Mouse (Mus musculus): ENCODE measurements around the gene Chrnb1. TPM values are rescaled to one million over a fixed set of nuclear protein-coding genes. Genes with fewer than 3 reads are reported as not detected.

The Chrnb1 gene
- polyA plus RNA-seq, 1 experiment from 2014 or later = 3.6 TPM

Other genes with a start within 250 kb of the Chrnb1 start
- gene Dnah2, start 246.8 kb downstream of the Chrnb1 start, polyA plus RNA-seq (2014; fragmentation: Nextera tagmentation; extraction: Ambion mirVana) = 1.5 and 2.1 TPM in 2 replicates
- gene Efnb3, start 235.7 kb downstream of the Chrnb1 start, polyA plus RNA-seq (2014; fragmentation: Nextera tagmentation; extraction: Ambion mirVana) = 11.2 and 11.3 TPM in 2 replicates
- gene Wrap53, start 215.7 kb downstream of the Chrnb1 start, polyA plus RNA-seq (2014; fragmentation: Nextera tagmentation; extraction: Ambion mirVana) = 40.2 and 40.9 TPM in 2 replicates
- 200 and 215 TPM in 2 replicates for gene Trp53, start 215.6 kb downstream of the Chrnb1 start, polyA plus RNA-seq (2014; fragmentation: Nextera tagmentation; extraction: Ambion mirVana)
- 5.2 and 6.0 TPM in 2 replicates for gene Atp1b2, start 190.0 kb downstream of the Chrnb1 start, polyA plus RNA-seq (2014; fragmentation: Nextera tagmentation; extraction: Ambion mirVana)
- gene Shbg, start 178.0 kb downstream of the Chrnb1 start, polyA plus RNA-seq (2014; fragmentation: Nextera tagmentation; extraction: Ambion mirVana) = 0.14 TPM in 1 of 2 replicates, not detected in the other
- 15.0 and 19.4 TPM in 2 replicates for gene Sat2, start 173.9 kb downstream of the Chrnb1 start, polyA plus RNA-seq (2014; fragmentation: Nextera tagmentation; extraction: Ambion mirVana)
- 24.3 and 30.9 TPM in 2 replicates for gene Fxr2, start 163.0 kb downstream of the Chrnb1 start, polyA plus RNA-seq (2014; fragmentation: Nextera tagmentation; extraction: Ambion mirVana)
- gene Sox15, start 140.6 kb downstream of the Chrnb1 start, polyA plus RNA-seq (2014; fragmentation: Nextera tagmentation; extraction: Ambion mirVana) = not detected in 2 replicates
- gene Mpdu1, start 133.3 kb downstream of the Chrnb1 start, polyA plus RNA-seq (2014; fragmentation: Nextera tagmentation; extraction: Ambion mirVana) = 25.9 and 28.0 TPM in 2 replicates
- 5.5 and 7.6 TPM in 2 replicates for gene Cd68, start 129.8 kb downstream of the Chrnb1 start, polyA plus RNA-seq (2014; fragmentation: Nextera tagmentation; extraction: Ambion mirVana)
- gene Eif4a1, start 123.5 kb downstream of the Chrnb1 start, polyA plus RNA-seq (2014; fragmentation: Nextera tagmentation; extraction: Ambion mirVana) = 959 and 1,000 TPM in 2 replicates
- gene Senp3, start 113.9 kb downstream of the Chrnb1 start, polyA plus RNA-seq (2014; fragmentation: Nextera tagmentation; extraction: Ambion mirVana) = 106 and 108 TPM in 2 replicates
- gene Tnfsf13, start 110.2 kb downstream of the Chrnb1 start, polyA plus RNA-seq (2014; fragmentation: Nextera tagmentation; extraction: Ambion mirVana) = 0.24 and 0.42 TPM in 2 replicates
- 3.6 and 4.3 TPM in 2 replicates for gene Tnfsf12, start 100.1 kb downstream of the Chrnb1 start, polyA plus RNA-seq (2014; fragmentation: Nextera tagmentation; extraction: Ambion mirVana)
- 1.2 and 1.5 TPM in 2 replicates for gene Tnfsfm13, start 99.8 kb downstream of the Chrnb1 start, polyA plus RNA-seq (2014; fragmentation: Nextera tagmentation; extraction: Ambion mirVana)
- 51.4 and 56.5 TPM in 2 replicates for gene Polr2a, start 37.3 kb downstream of the Chrnb1 start, polyA plus RNA-seq (2014; fragmentation: Nextera tagmentation; extraction: Ambion mirVana)
- 0.18 TPM in 1 of 2 replicates, not detected in the other for gene Slc35g3, start 34.0 kb downstream of the Chrnb1 start, polyA plus RNA-seq (2014; fragmentation: Nextera tagmentation; extraction: Ambion mirVana)
- gene Zbtb4, start 30.0 kb downstream of the Chrnb1 start, polyA plus RNA-seq (2014; fragmentation: Nextera tagmentation; extraction: Ambion mirVana) = 1.1 and 1.2 TPM in 2 replicates
- gene Fgf11, start 5.9 kb upstream of the Chrnb1 start, polyA plus RNA-seq (2014; fragmentation: Nextera tagmentation; extraction: Ambion mirVana) = 0.92 and 0.97 TPM in 2 replicates
- 2.1 and 2.8 TPM in 2 replicates for gene Tmem102, start 9.7 kb upstream of the Chrnb1 start, polyA plus RNA-seq (2014; fragmentation: Nextera tagmentation; extraction: Ambion mirVana)
- gene Gm39566, start 19.4 kb upstream of the Chrnb1 start, polyA plus RNA-seq (2014; fragmentation: Nextera tagmentation; extraction: Ambion mirVana) = not detected in 2 replicates
- gene Spem2, start 22.5 kb upstream of the Chrnb1 start, polyA plus RNA-seq (2014; fragmentation: Nextera tagmentation; extraction: Ambion mirVana) = not detected in 2 replicates
- gene Spem1, start 26.2 kb upstream of the Chrnb1 start, polyA plus RNA-seq (2014; fragmentation: Nextera tagmentation; extraction: Ambion mirVana) = 0.27 TPM in 1 of 2 replicates, not detected in the other
- gene Nlgn2, start 41.8 kb upstream of the Chrnb1 start, polyA plus RNA-seq (2014; fragmentation: Nextera tagmentation; extraction: Ambion mirVana) = 8.2 and 9.1 TPM in 2 replicates
- 294 and 335 TPM in 2 replicates for gene Tmem256, start 42.6 kb upstream of the Chrnb1 start, polyA plus RNA-seq (2014; fragmentation: Nextera tagmentation; extraction: Ambion mirVana)
- gene Plscr3, start 50.4 kb upstream of the Chrnb1 start, polyA plus RNA-seq (2014; fragmentation: Nextera tagmentation; extraction: Ambion mirVana) = 90.0 and 102 TPM in 2 replicates
- 1.1 and 1.9 TPM in 2 replicates for gene Tnk1, start 62.8 kb upstream of the Chrnb1 start, polyA plus RNA-seq (2014; fragmentation: Nextera tagmentation; extraction: Ambion mirVana)
- gene Tmem95, start 82.1 kb upstream of the Chrnb1 start, polyA plus RNA-seq (2014; fragmentation: Nextera tagmentation; extraction: Ambion mirVana) = not detected in 2 replicates
- 3.2 and 3.5 TPM in 2 replicates for gene Kctd11, start 85.5 kb upstream of the Chrnb1 start, polyA plus RNA-seq (2014; fragmentation: Nextera tagmentation; extraction: Ambion mirVana)
- 0.56 and 0.60 TPM in 2 replicates for gene Acap1, start 99.6 kb upstream of the Chrnb1 start, polyA plus RNA-seq (2014; fragmentation: Nextera tagmentation; extraction: Ambion mirVana)
- 17.6 and 20.7 TPM in 2 replicates for gene 2810408A11Rik, start 105.0 kb upstream of the Chrnb1 start, polyA plus RNA-seq (2014; fragmentation: Nextera tagmentation; extraction: Ambion mirVana)
- gene Neurl4, start 105.1 kb upstream of the Chrnb1 start, polyA plus RNA-seq (2014; fragmentation: Nextera tagmentation; extraction: Ambion mirVana) = 11.5 and 13.8 TPM in 2 replicates
- gene Gps2, start 117.9 kb upstream of the Chrnb1 start, polyA plus RNA-seq (2014; fragmentation: Nextera tagmentation; extraction: Ambion mirVana) = 76.2 and 81.8 TPM in 2 replicates
- gene Eif5a, start 126.0 kb upstream of the Chrnb1 start, polyA plus RNA-seq (2014; fragmentation: Nextera tagmentation; extraction: Ambion mirVana) = 2,030 and 2,067 TPM in 2 replicates
- 5.5 and 6.6 TPM in 2 replicates for gene Ybx2, start 139.9 kb upstream of the Chrnb1 start, polyA plus RNA-seq (2014; fragmentation: Nextera tagmentation; extraction: Ambion mirVana)
- 20.2 and 20.5 TPM in 2 replicates for gene Slc2a4, start 152.2 kb upstream of the Chrnb1 start, polyA plus RNA-seq (2014; fragmentation: Nextera tagmentation; extraction: Ambion mirVana)
- 17.1 and 22.0 TPM in 2 replicates for gene Cldn7, start 168.8 kb upstream of the Chrnb1 start, polyA plus RNA-seq (2014; fragmentation: Nextera tagmentation; extraction: Ambion mirVana)
- gene Ctdnep1, start 185.2 kb upstream of the Chrnb1 start, polyA plus RNA-seq (2014; fragmentation: Nextera tagmentation; extraction: Ambion mirVana) = 26.2 and 26.5 TPM in 2 replicates
- 156 and 157 TPM in 2 replicates for gene Elp5, start 186.6 kb upstream of the Chrnb1 start, polyA plus RNA-seq (2014; fragmentation: Nextera tagmentation; extraction: Ambion mirVana)
- 474 and 509 TPM in 2 replicates for gene Gabarap, start 195.2 kb upstream of the Chrnb1 start, polyA plus RNA-seq (2014; fragmentation: Nextera tagmentation; extraction: Ambion mirVana)
- gene Phf23, start 199.8 kb upstream of the Chrnb1 start, polyA plus RNA-seq (2014; fragmentation: Nextera tagmentation; extraction: Ambion mirVana) = 57.7 and 58.0 TPM in 2 replicates
- 34.9 and 35.7 TPM in 2 replicates for gene Dvl2, start 204.7 kb upstream of the Chrnb1 start, polyA plus RNA-seq (2014; fragmentation: Nextera tagmentation; extraction: Ambion mirVana)
- 54.2 and 57.6 TPM in 2 replicates for gene Acadvl, start 219.5 kb upstream of the Chrnb1 start, polyA plus RNA-seq (2014; fragmentation: Nextera tagmentation; extraction: Ambion mirVana)
- gene Dlg4, start 221.0 kb upstream of the Chrnb1 start, polyA plus RNA-seq (2014; fragmentation: Nextera tagmentation; extraction: Ambion mirVana) = 7.6 and 11.2 TPM in 2 replicates

All from embryonic facial prominence, embryonic 11.5 days (tissue).